Mouse (Mus musculus): ENCODE results near the gene C2cd6. TPM values are rescaled to one million over a fixed set of nuclear protein-coding genes. Genes with fewer than 3 reads are reported as not detected.

Gene C2cd6
- total and polyA plus RNA-seq, 3 experiments, result not detected

DNA sequence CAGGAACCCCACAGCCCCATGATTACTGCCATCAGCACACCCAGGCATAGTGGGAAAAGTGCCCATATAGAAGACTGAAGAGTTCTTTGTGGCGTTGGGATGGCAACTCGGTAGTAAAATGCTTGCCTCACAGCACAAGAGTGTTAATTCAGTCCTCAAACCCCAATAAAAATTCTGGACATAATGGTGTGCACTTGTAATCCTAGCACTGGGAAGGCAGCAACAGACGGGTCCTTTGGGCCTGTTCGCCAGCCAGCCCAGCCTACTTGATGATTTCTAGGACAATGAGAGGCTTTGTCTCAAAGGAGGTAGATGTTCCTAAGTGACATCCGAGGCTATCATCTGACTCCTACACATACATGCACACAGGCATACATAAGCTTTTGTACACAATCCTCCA lies 57.0 kb downstream of the C2cd6 start:
- no peak for TF ChIP-seq MAX (IDR thresholded peaks at IDR 0.05; ENCODE audit: low read length)
- TF ChIP-seq MAFK (IDR thresholded peaks at IDR 0.05; ENCODE audit: insufficient replicate concordance, low read length), result no peak
- TF ChIP-seq ZC3H11A (IDR thresholded peaks at IDR 0.05; ENCODE audit: low read depth, low read length), result no peak
- no peak for TF ChIP-seq GABPA (IDR thresholded peaks at IDR 0.05; ENCODE audit: insufficient replicate concordance, low read depth, low read length)
- TF ChIP-seq NELFE (IDR thresholded peaks at IDR 0.05; ENCODE audit: low read depth, low read length), result no peak
- TF ChIP-seq ELF1 (IDR thresholded peaks at IDR 0.05; ENCODE audit: low read depth, low read length), result no peak
- Histone ChIP-seq H3K36me3 (replicated peaks in 1 of 2; ENCODE audit: control insufficient read depth in 1 of 2, insufficient read depth in 1 of 2, low read length in 1 of 2) (no peaks in the 10 kb centered on the region), H3K27ac (ENCODE audit: insufficient read depth, low read depth) (no peak overlapping the region), H3K4me2 (ENCODE audit: insufficient read depth, low read depth, poor library complexity, severe bottlenecking) (no peak overlapping the region), H3K9ac (ENCODE audit: insufficient read depth, low read depth) (no peak overlapping the region), H3K79me2 (replicated peaks; ENCODE audit: control insufficient read depth, extremely low read depth, insufficient read depth, poor library complexity, severe bottlenecking) (no peaks in the 10 kb centered on the region), H3K9me3 (replicated peaks; ENCODE audit: low read length) (peaks cover 3% of the 10 kb centered on the region), H3K4me3 (replicated peaks in 1 of 3; ENCODE audit: low read depth in 2 of 3, low read length in 2 of 3, poor library complexity in 1 of 3) (no peak overlapping the region), H3K4me1 (ENCODE audit: control insufficient read depth in 1 of 2, insufficient read depth in 2 of 2) (no peaks in the 10 kb centered on the region), H3K27me3 (replicated peaks) (no peaks in the 10 kb centered on the region)
- in situ Hi-C loops (cut with MboI; ENCODE audit: low pct_ligation_motif_present, low pct_unique_long_range_greater_than_20kb, low sequenced_read_pairs), result no loop called here
- no peak for DNase-seq (ENCODE audit: extremely low read depth)
- dilution Hi-C loops (cut with MboI; ENCODE audit: extremely low pct_ligation_motif_present, extremely low pct_unique_long_range_greater_than_20kb, low sequenced_read_pairs), result no loop called here

DNA sequence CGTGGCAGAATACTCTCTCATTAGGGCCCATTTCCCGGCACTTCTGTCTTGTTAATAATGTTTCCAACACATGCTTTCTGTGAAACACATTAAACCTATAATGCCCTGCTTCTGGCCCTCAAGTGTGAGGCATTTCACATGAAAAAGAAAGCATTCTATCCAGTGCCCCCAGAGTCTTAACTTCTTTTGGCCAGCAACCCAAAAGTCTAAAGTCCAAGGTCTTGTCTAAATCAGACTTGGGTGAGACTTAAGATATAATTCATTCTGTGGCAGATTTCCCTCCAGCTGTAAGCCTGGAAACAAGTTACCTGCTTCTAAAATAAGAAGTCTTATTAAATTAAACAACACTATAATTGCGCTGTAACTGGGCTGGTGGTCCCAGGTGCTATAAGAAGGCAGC lies 73.1 kb downstream of the C2cd6 start:
- H3K4me2 ChIP-seq (ENCODE audit: insufficient read depth, low read depth, poor library complexity, severe bottlenecking), result no peak overlapping the region
- no peak overlapping the region for H3K4me3 ChIP-seq (replicated peaks in 1 of 3; ENCODE audit: low read depth in 2 of 3, low read length in 2 of 3, poor library complexity in 1 of 3)
- H3K4me1 ChIP-seq (ENCODE audit: control insufficient read depth in 1 of 2, insufficient read depth in 2 of 2), result no peaks in the 10 kb centered on the region
- H3K9ac ChIP-seq (ENCODE audit: insufficient read depth, low read depth), result no peak overlapping the region
- H3K9me3 ChIP-seq (replicated peaks; ENCODE audit: low read length), result peaks cover 3% of the 10 kb centered on the region
- H3K79me2 ChIP-seq (replicated peaks; ENCODE audit: control insufficient read depth, extremely low read depth, insufficient read depth, poor library complexity, severe bottlenecking), result no peaks in the 10 kb centered on the region
- no peaks in the 10 kb centered on the region for H3K27me3 ChIP-seq (replicated peaks)
- dilution Hi-C loops (cut with MboI; ENCODE audit: extremely low pct_ligation_motif_present, extremely low pct_unique_long_range_greater_than_20kb, low sequenced_read_pairs), result no loop called here
- TF ChIP-seq SIN3A (IDR thresholded peaks at IDR 0.05; ENCODE audit: low read length) (no peak), IRF4 (IDR thresholded peaks at IDR 0.05; ENCODE audit: low read depth, low read length) (no peak), MYC (IDR thresholded peaks at IDR 0.05; ENCODE audit: low read depth, low read length) (no peak), KAT2A (IDR thresholded peaks at IDR 0.05; ENCODE audit: insufficient replicate concordance, low read length) (no peak), TBP (conservative IDR thresholded peaks at IDR 0.05; ENCODE audit: low read depth, low read length) (no peak), ELF1 (IDR thresholded peaks at IDR 0.05; ENCODE audit: low read depth, low read length) (no peak), MAZ (IDR thresholded peaks at IDR 0.05; ENCODE audit: low read depth, low read length) (no peak), ZMIZ1 (IDR thresholded peaks at IDR 0.05; ENCODE audit: low read depth, low read length) (no peak), ZKSCAN1 (IDR thresholded peaks at IDR 0.05; ENCODE audit: borderline replicate concordance, low read depth, low read length) (no peak), MXI1 (IDR thresholded peaks at IDR 0.05; ENCODE audit: low read depth, low read length) (no peak)
- H3K27ac ChIP-seq (ENCODE audit: insufficient read depth, low read depth), result no peak overlapping the region
- in situ Hi-C loops (cut with MboI; ENCODE audit: low pct_ligation_motif_present, low pct_unique_long_range_greater_than_20kb, low sequenced_read_pairs), result no loop called here
- DNase-seq (ENCODE audit: extremely low read depth), result no peak
- no peaks in the 10 kb centered on the region for H3K36me3 ChIP-seq (replicated peaks in 1 of 2; ENCODE audit: control insufficient read depth in 1 of 2, insufficient read depth in 1 of 2, low read length in 1 of 2)
